Mouse (Mus musculus) E14TG2a.4 (cell line): ENCODE measurements around the gene Mapk8ip3.
"Not testable (repeated sequence)": the region's sequence is repeated elsewhere in the genome, so short reads cannot be mapped to it uniquely, and the experiment has no call there.

Experiments used
- H3K27me3 ChIP-seq: 2 replicates; pipeline ENCODE4 v1.6.1; 2014; ENCODE audit warnings: low read length, control low read depth; ENCODE audit not compliant: insufficient read depth
- H3K36me3 ChIP-seq: 2 replicates; pipeline ENCODE4 v1.6.1; 2014; ENCODE audit warnings: low read length, control low read depth; ENCODE audit not compliant: insufficient read depth
- H3K4me1 ChIP-seq: replicated peaks from 2 replicates; pipeline ENCODE4 v1.6.1; 2014; ENCODE audit warnings: low read depth, low read length, control low read depth
- H3K4me3 ChIP-seq: replicated peaks from 2 replicates; pipeline ENCODE4 v1.5.1; 2014; ENCODE audit warnings: mild to moderate bottlenecking, low read length
- H3K9me3 ChIP-seq: 2 replicates; pipeline ENCODE4 v1.6.1; 2014; ENCODE audit warnings: low read length, control low read depth
- CTCF ChIP-seq: conservative IDR thresholded peaks from 2 replicates; pipeline ENCODE4 v1.5.1; 2014; ENCODE audit warnings: low read length
- NANOG ChIP-seq: IDR thresholded peaks from 2 replicates; pipeline ENCODE4 v1.6.1; 2014; ENCODE audit warnings: borderline replicate concordance, low read length, mixed read lengths
- POU5F1 ChIP-seq: IDR thresholded peaks from 2 replicates; pipeline ENCODE4 v1.6.1; 2014; ENCODE audit warnings: low read length, borderline replicate concordance

Gene Mapk8ip3

GRCm38 (mm10) chr17:24943036-24943435, 6.3 kb upstream of the Mapk8ip3 start:
- H3K27me3 ChIP-seq: no peaks in the 10 kb centered on the region
- H3K4me1 ChIP-seq: peaks cover 17% of the 10 kb centered on the region
- H3K4me3 ChIP-seq: peak overlapping the region; percentile 37
- H3K9me3 ChIP-seq: no peaks in the 10 kb centered on the region
- no peak for TF ChIP-seq POU5F1
- no peak for TF ChIP-seq NANOG
- TF ChIP-seq CTCF: no peak
- peaks cover 77% of the 10 kb centered on the region for H3K36me3 ChIP-seq

DNA sequence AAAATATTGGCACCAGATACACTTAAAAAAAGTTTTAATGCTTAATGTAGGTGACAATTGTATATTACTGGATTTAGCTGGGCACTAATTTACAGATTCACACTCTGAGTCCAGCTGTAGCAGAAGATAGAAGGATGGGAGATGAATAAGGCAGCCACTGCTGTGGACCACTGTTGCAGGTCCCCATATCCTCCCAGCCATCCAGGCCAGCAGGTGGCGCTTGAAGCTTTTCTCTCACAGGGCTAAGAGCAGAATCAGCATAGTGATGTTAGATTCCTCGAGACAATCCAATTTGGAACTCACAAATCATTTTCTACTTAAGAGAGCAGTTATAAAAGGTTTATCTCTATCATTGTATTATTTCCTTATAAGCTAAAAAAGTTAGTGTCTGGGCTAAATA, 5.7 kb upstream of the Mapk8ip3 start:
- not testable (repeated sequence) for H3K4me3 ChIP-seq, H3K27me3 ChIP-seq, H3K9me3 ChIP-seq
- H3K4me1 ChIP-seq: peaks cover 17% of the 10 kb centered on the region
- H3K36me3 ChIP-seq: peaks cover 71% of the 10 kb centered on the region
- peak; percentile 47 for TF ChIP-seq CTCF

DNA sequence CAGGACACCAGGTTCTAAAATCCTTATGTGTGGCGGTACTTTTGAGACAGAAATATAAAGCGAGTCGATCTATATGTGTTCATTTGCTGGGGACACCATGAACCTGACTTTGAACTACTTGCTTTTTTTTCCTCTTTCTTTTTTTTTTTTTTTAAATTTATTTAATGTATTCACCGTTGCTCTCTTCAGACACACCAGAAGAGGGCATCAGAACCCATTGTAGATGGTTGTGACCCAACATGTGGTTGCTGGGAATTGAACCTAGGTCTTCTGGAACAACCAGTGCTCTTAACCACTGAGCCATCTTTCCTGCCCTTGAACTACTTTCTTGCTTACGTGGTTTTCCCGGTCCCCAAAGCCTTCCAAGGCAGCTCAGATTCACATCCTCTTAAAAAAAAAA, 489 bp upstream of the Mapk8ip3 start:
- TF ChIP-seq NANOG: no peak
- no peak for TF ChIP-seq CTCF
- TF ChIP-seq POU5F1: no peak
- H3K4me1 ChIP-seq: peaks cover 16% of the 10 kb centered on the region
- no peaks in the 10 kb centered on the region for H3K9me3 ChIP-seq
- H3K27me3 ChIP-seq: no peaks in the 10 kb centered on the region
- peak overlapping the region; percentile 96 for H3K4me3 ChIP-seq
- H3K36me3 ChIP-seq: peaks cover 52% of the 10 kb centered on the region

DNA sequence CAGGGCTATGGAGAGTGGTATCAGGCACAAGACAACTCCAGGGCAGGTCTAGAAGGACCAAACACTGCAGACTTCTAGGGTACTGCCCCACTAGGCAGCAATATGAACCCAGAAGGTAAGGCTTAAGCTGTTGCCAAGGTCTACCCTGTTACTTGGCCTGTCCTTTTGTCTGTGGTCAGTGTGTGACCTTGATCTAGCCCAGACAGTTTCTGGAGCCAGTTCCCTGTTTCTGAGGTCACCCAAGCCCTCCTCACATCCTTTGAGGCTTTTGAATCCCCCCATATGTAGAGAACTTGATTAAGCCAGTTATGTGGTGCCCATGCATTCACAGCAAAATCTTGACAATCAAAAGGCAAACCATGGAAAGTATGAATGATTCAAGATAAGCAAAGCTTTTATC, 1.1 kb downstream of the Mapk8ip3 start:
- Histone ChIP-seq H3K36me3 (peaks cover 41% of the 10 kb centered on the region), H3K27me3 (no peaks in the 10 kb centered on the region), H3K9me3 (no peaks in the 10 kb centered on the region), H3K4me1 (peaks cover 16% of the 10 kb centered on the region), H3K4me3 (peak overlapping the region; percentile 96)
- no peak for TF ChIP-seq NANOG
- no peak for TF ChIP-seq CTCF
- no peak for TF ChIP-seq POU5F1

GRCm38 (mm10) chr17:24934926-24935325, 1.9 kb downstream of the Mapk8ip3 start:
- H3K9me3 ChIP-seq: no peaks in the 10 kb centered on the region
- TF ChIP-seq POU5F1 (no peak), CTCF (no peak), NANOG (no peak)
- peaks cover 35% of the 10 kb centered on the region for H3K36me3 ChIP-seq
- H3K4me3 ChIP-seq: no peak overlapping the region
- H3K27me3 ChIP-seq: no peaks in the 10 kb centered on the region
- H3K4me1 ChIP-seq: peaks cover 16% of the 10 kb centered on the region

GRCm38 (mm10) chr17:24933163-24933562, 3.6 kb downstream of the Mapk8ip3 start:
- no peak overlapping the region for H3K4me3 ChIP-seq
- H3K36me3 ChIP-seq: peaks cover 37% of the 10 kb centered on the region
- no peaks in the 10 kb centered on the region for H3K27me3 ChIP-seq
- peaks cover 29% of the 10 kb centered on the region for H3K4me1 ChIP-seq
- TF ChIP-seq NANOG (no peak), POU5F1 (no peak), CTCF (no peak)
- no peaks in the 10 kb centered on the region for H3K9me3 ChIP-seq

GRCm38 (mm10) chr17:24932431-24932830, 4.3 kb downstream of the Mapk8ip3 start:
- peaks cover 29% of the 10 kb centered on the region for H3K4me1 ChIP-seq
- no peaks in the 10 kb centered on the region for H3K27me3 ChIP-seq
- peaks cover 41% of the 10 kb centered on the region for H3K36me3 ChIP-seq
- H3K4me3 ChIP-seq: no peak overlapping the region
- H3K9me3 ChIP-seq: no peaks in the 10 kb centered on the region
- TF ChIP-seq NANOG: no peak

- Histone ChIP-seq H3K4me3 (no peak overlapping the region), H3K4me1 (peaks cover 14% of the 10 kb centered on the region), H3K27me3 (no peaks in the 10 kb centered on the region), H3K9me3 (no peaks in the 10 kb centered on the region), H3K36me3 (peaks cover 57% of the 10 kb centered on the region)
- TF ChIP-seq NANOG: no peak
- TF ChIP-seq CTCF: no peak
- no peak for TF ChIP-seq POU5F1
Observed at GRCm38 (mm10) chr17:24929506-24929905, 7.3 kb downstream of the Mapk8ip3 start.

DNA sequence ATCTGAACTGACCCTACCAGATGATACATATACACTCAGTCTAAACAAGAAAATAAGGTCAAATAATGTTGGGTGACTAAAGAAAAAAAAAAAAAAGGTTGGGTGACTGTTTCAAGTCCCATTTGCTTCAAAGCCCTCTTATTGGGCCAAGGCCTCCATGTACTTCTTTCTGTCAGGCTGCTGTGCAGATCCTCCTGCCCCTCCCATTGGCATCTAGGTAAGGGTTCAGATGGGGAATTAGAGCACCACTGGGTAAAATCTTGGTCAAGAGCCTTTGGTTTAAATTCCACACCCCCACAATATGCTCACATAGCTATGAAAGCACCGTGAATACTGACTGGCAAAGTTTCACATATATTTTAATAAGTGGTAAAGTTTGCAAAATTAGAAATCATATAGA, 13.5 kb downstream of the Mapk8ip3 start:
- H3K4me1 ChIP-seq: no peaks in the 10 kb centered on the region
- H3K4me3 ChIP-seq: no peak overlapping the region
- no peaks in the 10 kb centered on the region for H3K27me3 ChIP-seq
- H3K36me3 ChIP-seq: peaks cover 91% of the 10 kb centered on the region
- TF ChIP-seq CTCF: no peak
- no peak for TF ChIP-seq NANOG
- TF ChIP-seq POU5F1: no peak
- H3K9me3 ChIP-seq: no peaks in the 10 kb centered on the region
